Mouse (Mus musculus) heart, adult 2 months (tissue): Measurements from ENCODE around the gene Lamtor1.

ENCODE experiments used
- CTCF ChIP-seq: fragments of 200-600 bp; IDR thresholded peaks from 2 replicates; pipeline ENCODE4 v1.8.1; 2022; ENCODE audit warnings: antibody characterized with exemption, mild to moderate bottlenecking, moderate library complexity
- POLR2A ChIP-seq: fragments of 200-500 bp; IDR thresholded peaks from 2 replicates; pipeline ENCODE4 v1.6.1; 2011; ENCODE audit warnings: mild to moderate bottlenecking, low read depth, low read length, control low read depth; ENCODE audit not compliant: insufficient read depth

DNA sequence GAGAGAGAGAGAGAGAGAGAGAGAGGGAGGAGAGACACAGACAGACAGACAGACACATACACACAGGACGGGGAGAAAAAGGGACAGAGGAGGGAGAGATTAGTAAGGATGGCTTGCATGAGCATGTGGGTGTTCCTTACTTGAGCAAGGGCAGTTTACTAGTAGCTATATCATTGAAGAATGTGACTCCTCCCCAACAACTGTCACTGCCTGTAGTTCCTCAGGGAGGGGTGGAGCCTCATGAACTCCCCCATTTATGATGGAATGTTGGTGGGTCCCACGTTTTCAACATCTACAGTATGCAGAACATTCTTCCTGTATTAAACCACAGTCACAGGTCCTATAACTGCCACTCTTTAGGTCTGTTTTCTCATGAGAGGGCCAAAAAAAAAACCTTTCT is 46.4 kb downstream of the Lamtor1 start:
- TF ChIP-seq POLR2A: no peak
- no peak for TF ChIP-seq CTCF
